Mouse (Mus musculus) limb, embryonic 14.5 days (tissue): Measurements from ENCODE around the gene Mrpl49. TPM values are rescaled to one million over a fixed set of nuclear protein-coding genes. Genes with fewer than 3 reads are reported as not detected.

ENCODE experiments used
- ATAC-seq: fragments of 200-750 bp; cut with Nextera tagmentation; 2 replicates; pipeline ENCODE4 v1.8.0; 2017; ENCODE audit warnings: low read depth, moderate number of reproducible peaks, moderate TSS enrichment; ENCODE audit not compliant: low FRiP score
- DNase-seq: peaks from one replicate; pipeline ENCODE4 v3.0.0-alpha.2; 2015; ENCODE audit warnings: low spot score
- H3K27ac ChIP-seq: fragments of 300-500 bp; sonication (generic); replicated peaks from 2 replicates; pipeline ENCODE4 v1.5.1; 2014; ENCODE audit warnings: low read depth, mild to moderate bottlenecking, low read length, moderate library complexity, mixed read lengths
- H3K27me3 ChIP-seq: fragments of 300-500 bp; sonication (generic); 2 replicates; pipeline ENCODE4 v1.6.1; 2014; ENCODE audit warnings: low read length, mixed read lengths; ENCODE audit not compliant: control insufficient read depth, insufficient read depth
- H3K36me3 ChIP-seq: fragments of 300-500 bp; sonication (generic); 2 replicates; pipeline ENCODE4 v1.6.1; 2014; ENCODE audit warnings: mild to moderate bottlenecking, low read length, moderate library complexity, mixed read lengths; ENCODE audit not compliant: control insufficient read depth, insufficient read depth
- H3K4me1 ChIP-seq: fragments of 300-500 bp; sonication (generic); 2 replicates; pipeline ENCODE4 v1.6.1; 2014; ENCODE audit warnings: antibody characterized with exemption, low read length, mixed read lengths; ENCODE audit not compliant: control insufficient read depth, insufficient read depth
- H3K4me2 ChIP-seq: fragments of 300-500 bp; sonication (generic); replicated peaks from 2 replicates; pipeline ENCODE4 v1.6.1; 2014; ENCODE audit warnings: low read depth, mild to moderate bottlenecking, low read length, moderate library complexity; ENCODE audit not compliant: severe bottlenecking
- H3K4me3 ChIP-seq: fragments of 300-500 bp; sonication (generic); replicated peaks from 2 replicates; pipeline ENCODE4 v1.5.1; 2014; ENCODE audit warnings: low read length
- H3K9ac ChIP-seq: fragments of 300-500 bp; sonication (generic); 2 replicates; pipeline ENCODE4 v1.6.1; 2014; ENCODE audit warnings: mild to moderate bottlenecking, low read depth, low read length, moderate library complexity; ENCODE audit not compliant: severe bottlenecking
- H3K9me3 ChIP-seq: fragments of 300-500 bp; sonication (generic); 2 replicates; pipeline ENCODE4 v1.6.1; 2016; ENCODE audit warnings: low read length; ENCODE audit not compliant: control insufficient read depth
- POLR2A ChIP-seq: fragments of 200-500 bp; IDR thresholded peaks from 2 replicates; pipeline ENCODE4 v1.8.0; 2012; ENCODE audit warnings: inconsistent platforms, mild to moderate bottlenecking, moderate library complexity, borderline replicate concordance; ENCODE audit not compliant: insufficient read depth, insufficient read length; ENCODE audit errors: extremely low read depth
- WGBS: fragments of 180-500 bp; shearing (Covaris S2); extraction: QIAGEN DNeasy Blood & Tissue Kit; methylation state at CpG from one replicate; pipeline ENCODE4 v1.1.7; 2014; 5-methylcytosine and 5-hydroxymethylcytosine counted together
- polyA plus RNA-seq, 2 experiments: library from polyadenylated mRNA; depleted of rRNA in 1 of 2; stranded (reverse) in 1 of 2; unstranded in 1 of 2; fragments of >200 nt; fragmentation: Nextera tagmentation in 1 of 2; extraction: Ambion mirVana in 1 of 2; gene quantifications; 2 replicates each; pipeline versions ENCODE4 v1.2.1 to v1.2.3; 2012 to 2014

The Mrpl49 gene
- polyA plus RNA-seq, 2 experiments: 54.8 to 75.3 TPM

DNA sequence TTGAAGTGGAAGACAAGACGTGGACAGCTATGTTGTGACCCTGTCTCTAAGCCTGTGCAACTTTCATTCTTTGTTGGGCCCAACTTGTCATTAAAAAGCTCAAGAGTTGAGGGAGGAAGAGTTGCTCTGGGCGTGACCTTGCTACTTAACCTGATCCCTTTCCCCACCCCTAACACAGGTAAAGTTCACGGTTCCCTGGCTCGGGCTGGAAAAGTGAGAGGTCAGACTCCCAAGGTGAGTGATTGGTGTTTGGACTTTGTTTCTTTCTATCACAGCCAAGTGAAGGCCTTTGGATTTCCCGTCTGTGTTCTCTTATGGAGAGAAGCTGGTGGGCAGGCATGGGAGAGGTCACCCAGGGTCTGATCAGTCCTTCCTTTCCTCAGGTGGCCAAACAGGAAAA, 1.4 kb upstream of the Mrpl49 start:
- no peak for ATAC-seq
- no peak overlapping the region for H3K27ac ChIP-seq
- WGBS: 82% methylated on average over 5 of the region's 5 CpGs
- H3K27me3 ChIP-seq: no peaks in the 10 kb centered on the region
- no peak for DNase-seq
- TF ChIP-seq POLR2A: no peak
- no peaks in the 10 kb centered on the region for H3K9me3 ChIP-seq
- peaks cover 22% of the 10 kb centered on the region for H3K4me1 ChIP-seq
- H3K4me2 ChIP-seq: peak overlapping the region; percentile 80
- peak overlapping the region; percentile 16; the same call in 1 of the 2 replicates for H3K9ac ChIP-seq
- peaks cover 33% of the 10 kb centered on the region for H3K36me3 ChIP-seq
- peak overlapping the region; percentile 89 for H3K4me3 ChIP-seq

DNA sequence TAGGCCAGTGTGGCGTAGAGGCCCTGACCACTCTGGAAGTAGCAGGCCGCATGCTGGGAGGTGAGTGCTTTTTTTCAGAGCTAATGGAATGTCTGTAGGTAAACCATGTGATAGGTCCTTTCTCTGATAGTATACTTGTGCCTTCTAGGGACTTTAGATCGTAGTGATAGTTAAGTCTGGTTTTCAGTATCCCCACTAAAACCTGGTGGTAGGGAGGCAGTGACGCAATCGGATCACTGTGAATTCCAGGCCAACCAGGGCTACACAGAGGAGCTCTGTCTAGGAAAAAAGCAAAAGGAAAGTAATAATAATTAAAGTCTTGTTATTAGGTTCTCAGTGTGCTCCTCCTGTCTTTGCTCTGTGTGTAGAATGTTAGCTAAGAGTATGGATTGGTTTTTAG, 928 bp upstream of the Mrpl49 start:
- ATAC-seq: no peak
- WGBS: 29% methylated on average over 5 of the region's 5 CpGs

DNA sequence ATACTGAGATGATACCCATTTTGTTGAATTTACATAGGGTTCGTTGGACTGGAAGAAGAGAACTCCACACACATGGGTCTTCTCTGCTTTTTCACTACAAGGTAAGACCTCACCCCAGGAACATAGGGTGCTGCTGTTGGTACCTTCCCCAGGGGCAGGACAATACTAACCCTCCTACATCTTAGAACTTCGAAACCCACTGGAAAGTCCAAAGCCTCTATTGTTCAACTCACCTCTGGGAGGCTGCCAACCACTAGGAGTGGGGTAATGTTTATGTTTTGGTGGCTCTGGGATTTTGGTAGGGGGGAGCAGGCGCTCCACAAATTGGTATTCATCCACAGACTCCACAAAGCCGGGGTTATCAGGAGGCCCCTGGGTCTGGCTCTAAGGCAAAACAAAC, 889 bp downstream of the Mrpl49 start:
- Histone ChIP-seq H3K4me1 (peaks cover 12% of the 10 kb centered on the region), H3K27ac (no peak overlapping the region), H3K4me2 (peak overlapping the region; percentile 80), H3K27me3 (no peaks in the 10 kb centered on the region), H3K4me3 (peak overlapping the region; percentile 89), H3K36me3 (peaks cover 55% of the 10 kb centered on the region), H3K9me3 (no peaks in the 10 kb centered on the region), H3K9ac (peak overlapping the region; percentile 76)
- ATAC-seq (no peak), DNase-seq (no peak)
- 64% methylated on average over 4 of the region's 4 CpGs for WGBS
- TF ChIP-seq POLR2A: no peak

More for the DNA sequence above, 928 bp upstream of the Mrpl49 start:
- Histone ChIP-seq H3K9ac (peak overlapping the region; percentile 76), H3K27ac (no peak overlapping the region), H3K9me3 (no peaks in the 10 kb centered on the region), H3K4me2 (peak overlapping the region; percentile 80), H3K4me1 (peaks cover 22% of the 10 kb centered on the region), H3K36me3 (peaks cover 37% of the 10 kb centered on the region), H3K4me3 (peak overlapping the region; percentile 89), H3K27me3 (no peaks in the 10 kb centered on the region)
- no peak for DNase-seq
- TF ChIP-seq POLR2A: no peak

DNA sequence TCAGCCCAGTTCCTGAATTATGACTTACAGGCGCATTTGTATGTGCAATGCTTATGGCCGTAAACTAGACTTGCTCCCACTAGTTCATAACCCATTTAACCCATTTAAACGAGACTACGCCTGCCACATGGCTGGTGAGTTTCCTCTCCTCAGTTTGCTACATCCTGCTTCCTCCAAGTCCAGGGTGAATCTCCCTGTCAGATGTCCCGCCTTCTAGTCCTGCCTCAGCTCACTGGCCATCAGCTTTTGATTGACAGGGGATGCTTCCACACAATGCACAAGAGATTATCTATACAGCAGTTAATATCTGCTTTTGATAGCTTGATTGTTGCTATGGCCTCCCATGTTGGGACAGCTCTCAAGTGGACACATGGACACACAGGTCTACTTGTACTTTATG, 3.3 kb downstream of the Mrpl49 start:
- no peak overlapping the region for H3K4me2 ChIP-seq
- DNase-seq (no peak), ATAC-seq (no peak)
- no peaks in the 10 kb centered on the region for H3K27me3 ChIP-seq
- WGBS: 80% methylated on average over 5 of the region's 5 CpGs
- H3K36me3 ChIP-seq: peaks cover 68% of the 10 kb centered on the region
- H3K4me1 ChIP-seq: peaks cover 9% of the 10 kb centered on the region
- TF ChIP-seq POLR2A: no peak
- no peak overlapping the region for H3K4me3 ChIP-seq
- no peak overlapping the region for H3K9ac ChIP-seq
- H3K9me3 ChIP-seq: no peaks in the 10 kb centered on the region
- H3K27ac ChIP-seq: no peak overlapping the region

DNA sequence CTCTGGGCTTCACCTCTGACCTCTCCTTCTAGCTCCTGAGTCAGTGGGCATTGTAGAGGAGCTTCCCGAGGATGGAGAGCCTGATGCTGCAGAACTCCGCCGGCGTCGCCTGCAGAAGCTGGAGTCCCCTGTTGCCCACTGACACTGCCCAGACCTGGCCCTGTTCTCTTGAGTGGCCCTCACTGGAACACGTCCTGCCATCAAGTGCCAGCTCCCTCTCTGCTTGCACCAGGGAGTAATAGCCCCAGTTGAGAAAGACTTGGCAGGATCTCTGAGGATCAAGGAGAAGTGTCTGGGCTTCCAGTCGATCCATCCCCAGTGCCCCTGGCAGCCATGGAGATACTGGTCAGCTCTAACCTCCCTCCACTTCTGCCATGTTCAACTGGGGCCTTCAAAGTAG, 5.1 kb downstream of the Mrpl49 start:
- DNase-seq (no peak), ATAC-seq (no peak)
- Histone ChIP-seq H3K4me1 (peaks cover 13% of the 10 kb centered on the region), H3K27ac (no peak overlapping the region), H3K4me3 (no peak overlapping the region), H3K36me3 (peaks cover 77% of the 10 kb centered on the region), H3K9me3 (no peaks in the 10 kb centered on the region), H3K27me3 (no peaks in the 10 kb centered on the region), H3K9ac (no peak overlapping the region), H3K4me2 (no peak overlapping the region)
- TF ChIP-seq POLR2A: no peak
- 82% methylated on average over 7 of the region's 7 CpGs for WGBS

DNA sequence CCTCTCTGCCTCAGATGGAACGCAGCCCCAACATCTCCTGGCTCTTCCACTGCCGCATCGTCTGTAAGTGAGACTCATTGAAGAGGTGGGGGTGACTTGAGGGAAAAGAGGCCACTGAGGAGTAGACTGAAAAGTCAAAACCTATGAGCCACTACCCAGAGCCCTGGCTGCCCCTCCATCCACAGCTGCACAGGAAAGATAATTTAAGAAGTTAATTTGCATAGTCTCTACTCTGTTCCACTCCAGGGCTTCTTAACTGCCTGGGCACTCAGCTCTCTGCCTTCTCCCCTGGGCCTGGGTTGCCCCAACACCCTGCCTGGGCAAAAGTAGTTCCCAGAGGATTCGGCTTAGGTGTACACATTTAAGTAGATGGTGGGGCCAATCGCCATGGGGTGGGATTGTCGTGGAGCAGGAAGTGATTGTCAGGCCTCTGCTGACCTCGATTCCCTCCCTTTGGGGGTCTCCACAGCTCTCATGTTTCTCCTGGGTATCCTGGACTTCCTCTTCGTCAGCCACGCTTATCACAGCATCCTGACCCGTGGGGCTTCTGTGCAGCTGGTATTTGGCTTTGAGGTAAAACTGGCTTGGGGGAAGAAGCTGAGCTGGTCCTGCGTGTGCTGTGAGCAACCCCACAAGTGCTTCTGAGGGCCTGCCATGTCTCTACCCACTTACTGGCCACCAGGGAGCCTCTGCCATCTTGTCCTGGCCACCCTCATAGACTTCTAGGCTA, 8.7 kb downstream of the Mrpl49 start:
- Histone ChIP-seq H3K9ac (no peak overlapping the region), H3K4me3 (peak overlapping the region; percentile 93; the same call in 1 of the 2 replicates), H3K27me3 (no peaks in the 10 kb centered on the region), H3K4me2 (no peak overlapping the region), H3K27ac (no peak overlapping the region), H3K36me3 (peaks cover 60% of the 10 kb centered on the region), H3K4me1 (peaks cover 14% of the 10 kb centered on the region), H3K9me3 (no peaks in the 10 kb centered on the region)
- TF ChIP-seq POLR2A: no peak
- no peak for ATAC-seq
- 89% methylated on average over 11 of the region's 11 CpGs for WGBS
- no peak for DNase-seq
